16 mouse cellular contexts compared by ENCODE assay signal in genomic region chr1:66386321-66386720, GRCm38 (mm10).
DNase-seq lines count a peak whose midpoint lies in the region; ATAC-seq and TF ChIP-seq lines count a peak whose summit lies in the region.
"Had no signal": no experiment of that assay in that cellular context is flagged by ENCODE, and none has a peak within 500 bp of the region (broad histone marks: within the 10 kb centered on the region; RNA-seq: fewer than 3 reads in every experiment).

No protein-coding gene starts in this region.

- no peaks in the 10 kb centered on the region for H3K27me3 ChIP-seq in forebrain, embryonic 11.5 days (ENCODE audit: control insufficient read depth, insufficient read depth, low read length)
- H3K27me3 ChIP-seq in forebrain, embryonic 15.5 days: no peaks in the 10 kb centered on the region
- H3K27me3 ChIP-seq in hindbrain, embryonic 16.5 days (replicated peaks; ENCODE audit: control insufficient read depth, insufficient read depth, low read length): no peaks in the 10 kb centered on the region
- no peaks in the 10 kb centered on the region for H3K27me3 ChIP-seq in midbrain, postnatal 0 days (ENCODE audit: insufficient read depth, low read length)
- H3K27me3 ChIP-seq: embryonic facial prominence, embryonic 12.5 days; kidney, embryonic 15.5 days had no signal

- H3K4me1 ChIP-seq in forebrain, embryonic 11.5 days (replicated peaks; ENCODE audit: control insufficient read depth, insufficient read depth, low read length): 0 out of 2 replicates have a peak, but pooled peaks cover 2% of the 10 kb centered on the region
- peaks cover 50% of the 10 kb centered on the region for H3K4me1 ChIP-seq in forebrain, embryonic 15.5 days
- peaks cover 22% of the 10 kb centered on the region for H3K4me1 ChIP-seq in hindbrain, embryonic 16.5 days (ENCODE audit: control insufficient read depth, insufficient read depth, low read depth, low read length)
- H3K4me1 ChIP-seq in midbrain, postnatal 0 days (ENCODE audit: insufficient read depth, low read length): peaks cover 12% of the 10 kb centered on the region; the same call in 1 of the 2 replicates
- H3K4me1 ChIP-seq: embryonic facial prominence, embryonic 12.5 days; kidney, embryonic 15.5 days had no signal

- no peak for DNase-seq in forebrain, embryonic 11.5 days (ENCODE audit: low spot score)
- DNase-seq in midbrain, postnatal 0 days (ENCODE audit: low spot score): no peak
- no peak for DNase-seq in lung, postnatal 25 days (ENCODE audit: low spot score)
- DNase-seq in kidney, adult 9 months: no peak
- DNase-seq in right cerebral cortex, postnatal 25 days: no peak
- DNase-seq: adrenal gland, postnatal 25 days; lung, embryonic 14.5 days; thymus, postnatal 14 days had no signal

- H3K9ac ChIP-seq in forebrain, embryonic 11.5 days (ENCODE audit: low read length): no peak overlapping the region
- peak overlapping the region; percentile 52; the same call in 1 of the 2 replicates for H3K9ac ChIP-seq in forebrain, embryonic 15.5 days (replicated peaks)
- H3K9ac ChIP-seq in hindbrain, embryonic 16.5 days (ENCODE audit: low read depth, low read length): peak overlapping the region; percentile 35; the same call in 1 of the 2 replicates
- H3K9ac ChIP-seq in midbrain, postnatal 0 days (replicated peaks; ENCODE audit: low read length, poor library complexity, severe bottlenecking): 0 out of 2 replicates have a peak overlapping the region, but pooled peaks have one; percentile 14
- H3K9ac ChIP-seq: embryonic facial prominence, embryonic 12.5 days; kidney, embryonic 15.5 days; lung, embryonic 14.5 days had no signal

- peak; percentile 6; the same call in 1 of the 2 replicates for ATAC-seq in forebrain, embryonic 11.5 days (replicated peaks; ENCODE audit: low FRiP score)
- ATAC-seq in forebrain, embryonic 15.5 days (replicated peaks): peak; percentile 12
- peak; percentile 44 for ATAC-seq in hindbrain, embryonic 16.5 days
- peak; percentile 8; the same call in 1 of the 2 replicates for ATAC-seq in midbrain, postnatal 0 days (ENCODE audit: low FRiP score)
- ATAC-seq: inflammation-experienced regulatory T-cells, adult 6 months had no signal

- 70% methylated on average over 4 of the region's 4 CpGs for WGBS in forebrain, embryonic 11.5 days
- 33% methylated on average over 4 of the region's 4 CpGs for WGBS in forebrain, embryonic 15.5 days
- 43% methylated on average over 4 of the region's 4 CpGs for WGBS in hindbrain, embryonic 16.5 days
- 37% methylated on average over 4 of the region's 4 CpGs for WGBS in midbrain, postnatal 0 days

- peak overlapping the region; percentile 39; the same call in 1 of the 2 replicates for H3K4me2 ChIP-seq in forebrain, embryonic 11.5 days (ENCODE audit: low read depth, low read length, severe bottlenecking)
- peak overlapping the region; percentile 46 for H3K4me2 ChIP-seq in forebrain, embryonic 15.5 days (replicated peaks)
- H3K4me2 ChIP-seq in hindbrain, embryonic 16.5 days (ENCODE audit: low read length): peak overlapping the region; percentile 46
- peak overlapping the region; percentile 61 for H3K4me2 ChIP-seq in midbrain, postnatal 0 days (ENCODE audit: low read depth, low read length, poor library complexity, severe bottlenecking)
- H3K4me2 ChIP-seq: embryonic facial prominence, embryonic 12.5 days; kidney, embryonic 15.5 days; liver, embryonic 11.5 days; lung, embryonic 14.5 days had no signal

- H3K9me3 ChIP-seq in forebrain, embryonic 11.5 days (ENCODE audit: control insufficient read depth, low read length): no peaks in the 10 kb centered on the region
- H3K9me3 ChIP-seq in forebrain, embryonic 15.5 days: no peaks in the 10 kb centered on the region
- no peaks in the 10 kb centered on the region for H3K9me3 ChIP-seq in hindbrain, embryonic 16.5 days (ENCODE audit: control insufficient read depth, low read length)
- H3K9me3 ChIP-seq in midbrain, postnatal 0 days (ENCODE audit: low read length): no peaks in the 10 kb centered on the region
- H3K9me3 ChIP-seq: embryonic facial prominence, embryonic 12.5 days; G1E; kidney, embryonic 15.5 days had no signal

- TF ChIP-seq CTCF in midbrain, postnatal 0 days (IDR thresholded peaks at IDR 0.05): no peak

- H3K36me3 ChIP-seq in forebrain, embryonic 11.5 days (ENCODE audit: control insufficient read depth, insufficient read depth, low read length): no peaks in the 10 kb centered on the region
- peaks cover 7% of the 10 kb centered on the region for H3K36me3 ChIP-seq in forebrain, embryonic 15.5 days
- peaks cover under 1% of the 10 kb centered on the region; the same call in 1 of the 2 replicates for H3K36me3 ChIP-seq in hindbrain, embryonic 16.5 days (ENCODE audit: control insufficient read depth, insufficient read depth, low read length)
- 0 out of 2 replicates have a peak, but pooled peaks cover under 1% of the 10 kb centered on the region for H3K36me3 ChIP-seq in midbrain, postnatal 0 days (ENCODE audit: insufficient read depth, low read length)
- H3K36me3 ChIP-seq: embryonic facial prominence, embryonic 12.5 days; G1E; kidney, embryonic 15.5 days had no signal

- peak overlapping the region; percentile 55 for H3K27ac ChIP-seq in forebrain, embryonic 11.5 days (ENCODE audit: low read depth, low read length)
- peak overlapping the region; percentile 93 for H3K27ac ChIP-seq in forebrain, embryonic 15.5 days (replicated peaks)
- peak overlapping the region; percentile 89 for H3K27ac ChIP-seq in hindbrain, embryonic 16.5 days (ENCODE audit: low read depth, low read length)
- peak overlapping the region; percentile 92 for H3K27ac ChIP-seq in midbrain, postnatal 0 days (ENCODE audit: low read depth, low read length)
- H3K27ac ChIP-seq: embryonic facial prominence, embryonic 12.5 days; kidney, embryonic 15.5 days had no signal

- H3K4me3 ChIP-seq in forebrain, embryonic 11.5 days (ENCODE audit: low read depth, low read length): no peak overlapping the region
- peak overlapping the region; percentile 37 for H3K4me3 ChIP-seq in forebrain, embryonic 15.5 days
- H3K4me3 ChIP-seq in hindbrain, embryonic 16.5 days (ENCODE audit: low read length): peak overlapping the region; percentile 40; the same call in 1 of the 2 replicates
- H3K4me3 ChIP-seq in midbrain, postnatal 0 days (ENCODE audit: low read depth, low read length): peak overlapping the region; percentile 36; the same call in 1 of the 2 replicates
- H3K4me3 ChIP-seq: embryonic facial prominence, embryonic 12.5 days; kidney, embryonic 15.5 days; myocyte had no signal
